Mouse (Mus musculus): ENCODE results near the gene Dnaja3.
"Not testable (repeated sequence)": the region's sequence is repeated elsewhere in the genome, so short reads cannot be mapped to it uniquely, and the experiment has no call there.

Dnaja3 gene

GRCm38 (mm10) chr16:4725780-4726527, 86.2 kb downstream of the Dnaja3 start, which contains the start of gene Hmox2:
Gene Hmox2, plus strand, starts transcription at chr16:4726361.
- DNase-seq = peak; percentile 93 to 95

GRCm38 (mm10) chr16:4726528-4727128, 86.8 kb downstream of the Dnaja3 start:
- DNase-seq = peak; percentile 49 to 59

- DNase-seq = no peak
These were observed 87.7 kb downstream of the Dnaja3 start for GRCm38 (mm10) chr16:4727526-4727925.

- DNase-seq = no peak
These were observed 88.2 kb downstream of the Dnaja3 start for GRCm38 (mm10) chr16:4727963-4728362.

- DNase-seq = no peak
These were observed 91.1 kb downstream of the Dnaja3 start for GRCm38 (mm10) chr16:4730776-4731358.

- no peak for DNase-seq
These were observed 96.5 kb downstream of the Dnaja3 start for GRCm38 (mm10) chr16:4736262-4736661.

- no peak for DNase-seq
These were observed 100.2 kb downstream of the Dnaja3 start for GRCm38 (mm10) chr16:4739994-4740393.

GRCm38 (mm10) chr16:4742186-4742585, 102.4 kb downstream of the Dnaja3 start:
- DNase-seq = no peak

GRCm38 (mm10) chr16:4752155-4752554, 112.4 kb downstream of the Dnaja3 start:
- no peak for DNase-seq

- DNase-seq = no peak
These were observed 114.3 kb downstream of the Dnaja3 start for GRCm38 (mm10) chr16:4754045-4754444.

GRCm38 (mm10) chr16:4756660-4757335, 117.0 kb downstream of the Dnaja3 start:
- DNase-seq = not testable (repeated sequence)
